Mouse (Mus musculus) layer of hippocampus, postnatal 10 days (tissue): ENCODE data around the gene Sema3b. TPM values are rescaled to one million over a fixed set of nuclear protein-coding genes. Genes with fewer than 3 reads are reported as not detected.

Experiments
- DNase-seq, 2 experiments: peaks; one replicate each; pipeline ENCODE4 v3.0.0; 2021; ENCODE audit warnings: low spot score in 2 of 2
- total RNA-seq, 2 experiments: library from RNA; stranded (reverse); gene quantifications; 2 replicates each; pipeline ENCODE4 v1.2.3; 2021

Sema3b gene
- total RNA-seq, 2 experiments from 2014 or later, result 3.5 to 3.7 TPM

- DNase-seq, result no peak
Measured at GRCm38 (mm10) chr9:107549297-107550074, 59.5 kb downstream of the Sema3b start.

- DNase-seq, result no peak
Measured at GRCm38 (mm10) chr9:107548820-107549219, 60.2 kb downstream of the Sema3b start.

DNA sequence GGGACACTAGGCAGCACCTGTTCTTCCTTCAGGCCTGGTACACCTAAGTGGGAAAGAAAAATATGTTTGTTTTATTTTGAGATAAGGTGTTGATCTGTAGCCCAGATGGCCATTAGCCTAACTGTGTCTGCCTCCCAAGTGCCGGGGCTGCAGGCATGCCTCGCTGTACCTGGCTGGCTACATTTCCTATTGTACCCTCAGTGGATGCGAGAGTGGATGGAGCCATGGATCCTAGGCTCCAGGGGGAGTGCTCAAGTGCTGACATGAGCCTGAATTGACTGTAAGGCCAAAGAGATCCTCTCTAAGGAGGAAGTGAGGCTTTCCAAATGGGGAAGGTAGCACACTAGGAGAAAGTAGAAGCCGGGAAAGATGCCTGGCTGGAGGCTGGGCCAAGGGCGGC lies 61.1 kb downstream of the Sema3b start:
- no peak for DNase-seq

Other genes starting within 250 kb of the Sema3b start
- gene Cacna2d2, start 209.6 kb downstream of the Sema3b start, total RNA-seq, result 10 to 100 TPM; 21.4 to 27.2 TPM
- 10 to 100 TPM; 33.2 to 33.3 TPM for gene Tmem115, start 75.3 kb downstream of the Sema3b start, total RNA-seq
- gene Cyb561d2, start 67.0 kb downstream of the Sema3b start, total RNA-seq, result 10 to 100 TPM; 17.7 to 19.5 TPM
- 10 to 100 TPM; 31.1 to 33.1 TPM for gene Nprl2, start 67.0 kb downstream of the Sema3b start, total RNA-seq
- 1 to 10 TPM; 3.4 to 4.1 TPM for gene Zmynd10, start 61.9 kb downstream of the Sema3b start, total RNA-seq
- 10 to 100 TPM; 18.3 to 18.6 TPM for gene Rassf1, start 57.7 kb downstream of the Sema3b start, total RNA-seq
- 10 to 100 TPM; 58.3 to 66.6 TPM for gene Tusc2, start 46.0 kb downstream of the Sema3b start, total RNA-seq
- 10 to 100 TPM; 19.8 to 21.0 TPM for gene Hyal2, start 41.3 kb downstream of the Sema3b start, total RNA-seq
- gene Hyal1, start 32.3 kb downstream of the Sema3b start, total RNA-seq, result 1 to 10 TPM; 3.7 to 4.2 TPM
- gene Naa80, start 30.3 kb downstream of the Sema3b start, total RNA-seq, result 10 to 100 TPM; 10.7 to 11.9 TPM
- 1 to 10 TPM; 1.2 to 1.7 TPM for gene Hyal3, start 28.4 kb downstream of the Sema3b start, total RNA-seq
- gene Ifrd2, start 21.6 kb downstream of the Sema3b start, total RNA-seq, result 10 to 100 TPM; 13.2 to 14.1 TPM
- 100 to 1,000 TPM; 254 to 263 TPM for gene Gnai2, start 26.1 kb upstream of the Sema3b start, total RNA-seq
- gene Slc38a3, start 60.3 kb upstream of the Sema3b start, total RNA-seq, result 100 to 1,000 TPM in 1 of 2 experiments, 10 to 100 TPM in 1; 96.5 to 109 TPM
- 1 to 10 TPM in 1 of 2 experiments, under 1 TPM in 1; 0.71 to 1.1 TPM for gene Gnat1, start 70.5 kb upstream of the Sema3b start, total RNA-seq
- 1 to 10 TPM; 6.7 to 9.1 TPM for gene Sema3f, start 101.2 kb upstream of the Sema3b start, total RNA-seq
- gene Rbm5, start 161.8 kb upstream of the Sema3b start, total RNA-seq, result 100 to 1,000 TPM; 159 to 181 TPM